Mouse (Mus musculus) testis, postnatal 10 days (tissue): ENCODE measurements around the gene Smco2.
"Not testable (repeated sequence)": the region's sequence is repeated elsewhere in the genome, so short reads cannot be mapped to it uniquely, and the experiment has no call there.

Source experiments
- DNase-seq: peaks from one replicate; pipeline ENCODE4 v3.0.0; 2021; ENCODE audit warnings: low spot score

Gene Smco2

GRCm38 (mm10) chr6:146857386-146857785 is 7.5 kb downstream of the Smco2 start:
- no peak for DNase-seq

- DNase-seq, result no peak
Measured at GRCm38 (mm10) chr6:146863154-146863553, 13.2 kb downstream of the Smco2 start.

- DNase-seq, result not testable (repeated sequence)
Measured at GRCm38 (mm10) chr6:146864370-146864769, 14.5 kb downstream of the Smco2 start.

GRCm38 (mm10) chr6:146865701-146866100 is 15.8 kb downstream of the Smco2 start:
- no peak for DNase-seq

- no peak for DNase-seq
Measured at GRCm38 (mm10) chr6:146871975-146872374, 22.1 kb downstream of the Smco2 start.

- DNase-seq, result no peak
Measured at GRCm38 (mm10) chr6:146874415-146874814, 24.5 kb downstream of the Smco2 start.

GRCm38 (mm10) chr6:146876820-146877219 is 26.9 kb downstream of the Smco2 start:
- no peak for DNase-seq

GRCm38 (mm10) chr6:146877425-146878045 is 27.6 kb downstream of the Smco2 start:
- DNase-seq, result no peak

- DNase-seq, result no peak
Measured at GRCm38 (mm10) chr6:146878926-146879325, 29.0 kb downstream of the Smco2 start.

- DNase-seq, result no peak
Measured at GRCm38 (mm10) chr6:146879856-146880255, 30.0 kb downstream of the Smco2 start.

GRCm38 (mm10) chr6:146880296-146880695 is 30.4 kb downstream of the Smco2 start:
- no peak for DNase-seq

- DNase-seq, result no peak
Measured at GRCm38 (mm10) chr6:146881896-146882770, 32.2 kb downstream of the Smco2 start.

- no peak for DNase-seq
Measured at GRCm38 (mm10) chr6:146883426-146883825, 33.5 kb downstream of the Smco2 start.

GRCm38 (mm10) chr6:146884171-146884570 is 34.3 kb downstream of the Smco2 start:
- no peak for DNase-seq

- DNase-seq, result no peak
Measured at GRCm38 (mm10) chr6:146884851-146885250, 34.9 kb downstream of the Smco2 start.

- DNase-seq, result peak; percentile 98
Measured at GRCm38 (mm10) chr6:146887958-146888659, 38.2 kb downstream of the Smco2 start, which contains the start of gene Ppfibp1. TSS of gene Ppfibp1 (plus strand) at chr6:146888487.

- no peak for DNase-seq
Measured at GRCm38 (mm10) chr6:146888660-146889490, 39.0 kb downstream of the Smco2 start.

- no peak for DNase-seq
Measured at GRCm38 (mm10) chr6:146890215-146890614, 40.3 kb downstream of the Smco2 start.

GRCm38 (mm10) chr6:146890633-146891032 is 40.7 kb downstream of the Smco2 start:
- no peak for DNase-seq

- DNase-seq, result no peak
Measured at GRCm38 (mm10) chr6:146893890-146894289, 44.0 kb downstream of the Smco2 start.

- no peak for DNase-seq
Measured at GRCm38 (mm10) chr6:146898709-146899108, 48.8 kb downstream of the Smco2 start.

GRCm38 (mm10) chr6:146899647-146900046 is 49.7 kb downstream of the Smco2 start:
- DNase-seq, result no peak
